ENCODE assay signal across 10 mouse cellular contexts in genomic region chr16:49407956-49408795, GRCm38 (mm10).
A peak's percentile ranks its signal among the peaks of the same experiment; 100 is the strongest.
DNase-seq lines count a peak whose midpoint lies in the region; ATAC-seq lines count a peak whose summit lies in the region.
"Had no signal": no experiment of that assay in that cellular context is flagged by ENCODE, and none has a peak within 500 bp of the region (broad histone marks: within the 10 kb centered on the region; RNA-seq: fewer than 3 reads in every experiment).

No protein-coding gene starts in this region.

- no peaks in the 10 kb centered on the region for H3K9me3 ChIP-seq in hindbrain, embryonic 15.5 days
- H3K9me3 ChIP-seq: stomach, embryonic 15.5 days had no signal

- ATAC-seq in hindbrain, embryonic 15.5 days (ENCODE audit: low FRiP score, low read depth), result peak; percentile 71; the same call in 1 of the 2 replicates
- no peak for ATAC-seq in activated CD4-positive, CD25-positive, alpha-beta regulatory T cell, adult 4 months
- ATAC-seq: intestine, postnatal 0 days had no signal

- peaks cover 8% of the 10 kb centered on the region for H3K4me1 ChIP-seq in hindbrain, embryonic 15.5 days (replicated peaks)
- H3K4me1 ChIP-seq: stomach, embryonic 15.5 days had no signal

- peak overlapping the region; percentile 40; the same call in 1 of the 2 replicates for H3K27ac ChIP-seq in hindbrain, embryonic 15.5 days (replicated peaks)
- H3K27ac ChIP-seq: stomach, embryonic 15.5 days had no signal

- peak; percentile 28 for DNase-seq in Muller cell, postnatal 12 days (ENCODE audit: inconsistent ontology term)
- DNase-seq in embryo, embryonic 11 days, result peak; percentile 73
- DNase-seq in mesoderm, embryonic 11.5 days (ENCODE audit: low read depth, low spot score), result peak; percentile 76
- DNase-seq in layer of hippocampus, postnatal 36 days, result no peak
- DNase-seq in cerebellum, adult 11 months, result no peak
- DNase-seq in left cerebral cortex, adult 9 months (ENCODE audit: low spot score in 2 of 2), result no peak

- H3K4me2 ChIP-seq in hindbrain, embryonic 15.5 days, result peak overlapping the region; percentile 38
- H3K4me2 ChIP-seq: stomach, embryonic 15.5 days had no signal

- H3K36me3 ChIP-seq in hindbrain, embryonic 15.5 days, result no peaks in the 10 kb centered on the region
- H3K36me3 ChIP-seq: stomach, embryonic 15.5 days had no signal

- H3K4me3 ChIP-seq in hindbrain, embryonic 15.5 days, result no peak overlapping the region
- H3K4me3 ChIP-seq: stomach, embryonic 15.5 days had no signal

- H3K9ac ChIP-seq in hindbrain, embryonic 15.5 days, result no peak overlapping the region
- H3K9ac ChIP-seq: stomach, embryonic 15.5 days had no signal

- H3K27me3 ChIP-seq in hindbrain, embryonic 15.5 days, result no peaks in the 10 kb centered on the region
- H3K27me3 ChIP-seq: stomach, embryonic 15.5 days had no signal

- 21% methylated on average over 16 of the region's 16 CpGs for WGBS in hindbrain, embryonic 15.5 days

Comparison
In these comparisons a context has a peak if more than half of its experiments do, and no peak if none do; other contexts are left out.
1. DNase-seq: peak in Muller cell, postnatal 12 days (single experiment), embryo, embryonic 11 days (single experiment) and mesoderm, embryonic 11.5 days (single experiment); none in layer of hippocampus, postnatal 36 days (0 of 2), cerebellum, adult 11 months (single experiment) and left cerebral cortex, adult 9 months (0 of 2).